Mouse (Mus musculus): Measurements from ENCODE around the gene Hoxb1. TPM values are rescaled to one million over a fixed set of nuclear protein-coding genes. Genes with fewer than 3 reads are reported as not detected.
A peak's percentile ranks its signal among the peaks of the same experiment; 100 is the strongest.

Gene Hoxb1
- polyA plus RNA-seq, 1 experiment from 2014 or later: not detected

DNA sequence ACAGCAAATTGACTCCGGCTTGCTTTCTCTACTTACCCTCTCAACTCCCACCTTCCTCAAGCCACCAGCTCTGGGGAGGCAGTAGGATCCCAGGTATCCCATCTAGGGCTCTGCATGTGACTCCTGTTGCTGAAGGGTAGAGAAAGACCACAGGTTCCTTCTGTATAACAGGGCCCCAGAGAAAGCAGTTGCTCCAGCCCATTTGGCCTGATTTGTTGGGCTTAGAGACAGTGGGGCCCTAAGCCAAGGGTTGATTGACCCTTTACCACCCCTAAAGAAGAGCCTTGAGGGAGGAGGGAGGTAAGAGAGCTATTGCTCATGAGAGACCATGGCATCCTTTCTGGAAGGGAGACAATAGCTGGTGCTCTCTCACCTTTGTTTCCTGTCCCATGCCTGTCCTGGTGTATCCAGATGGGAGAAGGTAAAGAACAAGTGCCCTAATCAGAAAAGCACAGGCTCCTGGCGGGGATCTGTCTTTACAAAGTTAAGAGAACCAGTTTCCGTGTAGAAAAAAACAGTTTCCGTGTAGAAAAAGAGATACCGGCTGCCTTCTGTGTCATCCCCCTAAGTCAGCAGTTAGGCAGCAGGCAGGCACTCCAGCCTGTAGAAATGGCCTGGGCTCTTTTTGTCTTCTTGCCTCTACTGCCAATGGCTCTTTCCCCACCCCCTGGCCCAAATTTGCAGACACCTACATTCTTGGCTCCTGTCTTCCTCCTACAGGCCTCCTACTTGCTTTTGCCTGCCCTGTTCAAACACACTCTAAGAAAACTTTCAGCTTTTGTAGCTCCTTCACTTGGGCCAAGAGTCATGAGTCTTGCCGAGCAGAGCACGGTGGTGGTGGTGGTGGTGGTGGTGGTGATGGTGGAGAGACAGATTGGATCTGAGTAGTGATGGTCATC is 26.3 kb upstream of the Hoxb1 start:
- Histone ChIP-seq H3K36me3 (ENCODE audit: control insufficient read depth, insufficient read depth, low read length) (no peaks in the 10 kb centered on the region), H3K4me2 (ENCODE audit: low read depth, low read length, severe bottlenecking) (no peak overlapping the region), H3K4me1 (replicated peaks; ENCODE audit: control insufficient read depth, insufficient read depth, low read length) (0 out of 2 replicates have a peak, but pooled peaks cover 2% of the 10 kb centered on the region), H3K27ac (ENCODE audit: low read depth, low read length) (no peak overlapping the region), H3K4me3 (ENCODE audit: low read depth, low read length) (no peak overlapping the region), H3K9ac (ENCODE audit: low read length) (no peak overlapping the region), H3K27me3 (ENCODE audit: control insufficient read depth, insufficient read depth, low read length) (peaks cover 97% of the 10 kb centered on the region), H3K9me3 (ENCODE audit: control insufficient read depth, low read length) (no peaks in the 10 kb centered on the region)
- DNase-seq (ENCODE audit: low spot score) (peak; percentile 54), ATAC-seq (replicated peaks; ENCODE audit: low FRiP score) (no peak)
- 9% methylated on average over 7 of the region's 7 CpGs for WGBS

DNA sequence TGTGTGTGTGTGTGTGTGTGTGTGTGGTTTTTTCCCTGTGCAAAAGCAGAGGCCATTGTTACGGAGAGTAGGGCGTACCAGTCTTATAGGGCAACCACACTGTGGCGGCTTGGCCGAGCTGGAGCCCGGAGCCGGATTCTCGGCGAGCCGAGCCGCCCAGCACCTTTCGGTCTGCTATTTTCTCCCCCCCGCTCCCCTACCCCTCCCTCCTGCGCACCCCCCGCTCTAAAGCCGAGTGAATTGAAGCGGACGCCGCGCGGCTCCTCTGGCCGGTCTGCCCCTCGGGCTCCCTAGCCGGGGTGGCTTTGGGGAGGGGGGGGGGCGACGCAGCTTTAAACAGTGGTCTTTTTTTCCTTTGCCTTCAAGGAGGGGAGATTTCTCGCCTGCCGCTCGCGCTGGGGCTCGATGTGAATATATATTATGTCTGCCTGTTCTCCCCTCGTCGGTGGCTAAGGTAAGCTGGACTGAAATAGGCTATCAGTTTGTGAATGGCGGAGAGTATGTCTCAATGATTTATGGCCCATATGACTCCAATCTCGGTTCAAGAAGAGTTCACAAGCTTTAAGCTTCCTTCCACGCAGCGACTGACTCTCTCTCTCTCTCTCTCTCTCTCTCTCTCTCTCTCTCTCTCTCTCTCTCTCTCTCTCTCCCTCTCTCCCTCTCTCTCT is 24.7 kb upstream of the Hoxb1 start:
- 0 out of 2 replicates have a peak, but pooled peaks cover 2% of the 10 kb centered on the region for H3K4me1 ChIP-seq (replicated peaks; ENCODE audit: control insufficient read depth, insufficient read depth, low read length)
- H3K27ac ChIP-seq (ENCODE audit: low read depth, low read length): no peak overlapping the region
- H3K27me3 ChIP-seq (ENCODE audit: control insufficient read depth, insufficient read depth, low read length): peaks cover 97% of the 10 kb centered on the region
- H3K36me3 ChIP-seq (ENCODE audit: control insufficient read depth, insufficient read depth, low read length): no peaks in the 10 kb centered on the region
- no peak overlapping the region for H3K4me2 ChIP-seq (ENCODE audit: low read depth, low read length, severe bottlenecking)
- H3K9ac ChIP-seq (ENCODE audit: low read length): no peak overlapping the region
- H3K9me3 ChIP-seq (ENCODE audit: control insufficient read depth, low read length): no peaks in the 10 kb centered on the region
- WGBS: under 1% methylated on average over 26 of the region's 36 CpGs
- no peak overlapping the region for H3K4me3 ChIP-seq (ENCODE audit: low read depth, low read length)
- peak; percentile 60 for DNase-seq (ENCODE audit: low spot score)
- no peak for ATAC-seq (replicated peaks; ENCODE audit: low FRiP score)

DNA sequence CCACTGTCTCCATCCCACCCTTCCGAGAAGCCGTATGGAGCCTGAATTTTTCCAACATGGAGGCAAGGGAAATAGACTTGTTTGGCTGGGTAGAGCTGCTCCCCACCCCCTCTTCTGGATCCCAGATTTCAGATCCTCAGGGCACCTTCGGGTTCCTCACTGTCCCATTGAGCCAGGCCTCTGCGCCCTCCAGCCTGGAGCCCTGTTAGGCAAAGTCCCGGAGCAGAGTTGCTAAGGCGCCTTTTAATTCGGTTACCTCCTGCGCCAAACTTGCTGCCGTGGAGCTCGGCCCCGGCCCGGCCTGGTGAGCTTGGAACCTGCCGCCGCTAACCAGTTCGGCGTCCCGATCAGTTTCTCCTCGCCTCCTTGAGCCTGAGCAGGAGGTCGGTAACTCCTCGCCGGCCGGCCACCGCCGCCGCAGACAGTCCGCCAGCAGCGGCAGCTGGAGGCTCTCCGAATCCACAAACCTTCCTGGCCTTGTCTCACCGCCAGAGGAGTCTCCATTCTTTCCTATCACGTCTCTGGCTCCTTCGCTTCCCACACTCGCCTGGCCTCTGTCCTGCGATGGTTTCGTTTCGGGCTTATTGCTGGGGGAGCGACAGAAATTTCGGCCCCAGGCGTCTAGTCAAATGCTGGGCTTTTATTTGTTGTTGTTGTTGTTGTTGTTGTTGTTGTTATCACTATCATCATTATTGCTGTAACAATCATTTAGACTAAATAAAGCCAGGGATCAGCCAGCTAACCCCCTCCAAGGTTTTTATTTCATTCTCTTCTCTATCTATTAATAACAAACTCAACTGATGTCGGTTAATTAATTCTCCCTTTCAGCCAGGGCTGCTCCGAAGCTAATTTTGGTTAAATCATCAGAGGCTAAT is 23.6 kb upstream of the Hoxb1 start:
- Histone ChIP-seq H3K4me1 (replicated peaks; ENCODE audit: control insufficient read depth, insufficient read depth, low read length) (0 out of 2 replicates have a peak, but pooled peaks cover 2% of the 10 kb centered on the region), H3K36me3 (ENCODE audit: control insufficient read depth, insufficient read depth, low read length) (no peaks in the 10 kb centered on the region), H3K4me2 (ENCODE audit: low read depth, low read length, severe bottlenecking) (no peak overlapping the region), H3K4me3 (ENCODE audit: low read depth, low read length) (no peak overlapping the region), H3K27ac (ENCODE audit: low read depth, low read length) (no peak overlapping the region), H3K9me3 (ENCODE audit: control insufficient read depth, low read length) (no peaks in the 10 kb centered on the region), H3K9ac (ENCODE audit: low read length) (no peak overlapping the region), H3K27me3 (ENCODE audit: control insufficient read depth, insufficient read depth, low read length) (peaks cover 97% of the 10 kb centered on the region)
- DNase-seq (ENCODE audit: low spot score) (no peak), ATAC-seq (replicated peaks; ENCODE audit: low FRiP score) (no peak)
- under 1% methylated on average over 40 of the region's 40 CpGs for WGBS

DNA sequence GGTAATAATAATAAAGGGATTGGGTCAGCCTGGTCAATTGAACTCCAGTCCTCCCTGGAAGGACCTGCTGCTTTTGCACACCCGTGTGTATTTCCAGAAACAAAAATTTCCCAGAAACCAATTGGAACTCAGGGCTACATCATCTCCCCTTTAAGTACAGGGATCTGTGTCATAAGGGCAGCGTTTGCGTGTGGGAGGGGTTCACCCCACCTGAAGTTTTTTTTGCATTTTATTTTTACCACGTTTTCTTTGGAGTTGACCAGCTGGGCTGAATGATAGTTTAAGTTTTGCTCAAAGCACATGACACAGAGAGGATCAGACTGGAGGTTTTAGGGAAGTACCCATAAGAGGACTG is 23.0 kb upstream of the Hoxb1 start:
- ATAC-seq (replicated peaks; ENCODE audit: low FRiP score): no peak
- H3K27ac ChIP-seq (ENCODE audit: low read depth, low read length): no peak overlapping the region
- no peak overlapping the region for H3K9ac ChIP-seq (ENCODE audit: low read length)
- no peak for DNase-seq (ENCODE audit: low spot score)
- peaks cover 95% of the 10 kb centered on the region for H3K27me3 ChIP-seq (ENCODE audit: control insufficient read depth, insufficient read depth, low read length)
- H3K4me2 ChIP-seq (ENCODE audit: low read depth, low read length, severe bottlenecking): no peak overlapping the region
- H3K4me1 ChIP-seq (replicated peaks; ENCODE audit: control insufficient read depth, insufficient read depth, low read length): 0 out of 2 replicates have a peak, but pooled peaks cover 2% of the 10 kb centered on the region
- 3% methylated on average over 4 of the region's 4 CpGs for WGBS
- no peaks in the 10 kb centered on the region for H3K36me3 ChIP-seq (ENCODE audit: control insufficient read depth, insufficient read depth, low read length)
- no peaks in the 10 kb centered on the region for H3K9me3 ChIP-seq (ENCODE audit: control insufficient read depth, low read length)
- H3K4me3 ChIP-seq (ENCODE audit: low read depth, low read length): no peak overlapping the region

DNA sequence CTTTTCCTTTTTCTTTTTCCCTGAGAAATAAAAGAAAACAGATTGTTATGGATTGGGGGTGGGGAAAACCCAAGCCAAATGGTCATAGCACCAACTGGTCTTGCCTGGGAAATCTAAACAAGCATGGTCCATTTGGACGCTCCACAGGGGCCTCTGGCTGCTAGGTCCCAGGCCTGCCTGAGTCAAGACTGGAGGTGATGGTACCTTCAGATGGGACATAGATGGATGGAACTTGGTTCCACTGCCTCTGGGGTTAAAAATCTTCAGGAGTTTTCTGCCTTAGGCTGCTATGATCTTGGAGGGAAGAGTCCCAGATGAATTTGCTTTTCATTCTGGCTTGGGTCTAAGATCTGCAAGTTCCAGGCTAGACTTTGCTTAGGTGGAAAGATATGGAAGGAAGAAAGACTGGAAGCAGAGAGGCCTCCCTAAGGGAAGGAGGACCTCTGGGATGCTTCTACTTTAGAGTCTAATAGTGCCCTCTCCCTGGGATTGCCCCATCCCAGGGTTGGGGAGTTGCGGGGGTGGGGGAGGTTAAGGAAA is 22.3 kb upstream of the Hoxb1 start:
- peak; percentile 41 for DNase-seq (ENCODE audit: low spot score)
- peaks cover 94% of the 10 kb centered on the region for H3K27me3 ChIP-seq (ENCODE audit: control insufficient read depth, insufficient read depth, low read length)
- no peaks in the 10 kb centered on the region for H3K36me3 ChIP-seq (ENCODE audit: control insufficient read depth, insufficient read depth, low read length)
- no peak overlapping the region for H3K27ac ChIP-seq (ENCODE audit: low read depth, low read length)
- H3K9me3 ChIP-seq (ENCODE audit: control insufficient read depth, low read length): no peaks in the 10 kb centered on the region
- no peak overlapping the region for H3K4me2 ChIP-seq (ENCODE audit: low read depth, low read length, severe bottlenecking)
- WGBS: 4% methylated on average over 2 of the region's 2 CpGs
- H3K4me1 ChIP-seq (replicated peaks; ENCODE audit: control insufficient read depth, insufficient read depth, low read length): 0 out of 2 replicates have a peak, but pooled peaks cover 2% of the 10 kb centered on the region
- H3K9ac ChIP-seq (ENCODE audit: low read length): no peak overlapping the region
- H3K4me3 ChIP-seq (ENCODE audit: low read depth, low read length): no peak overlapping the region
- no peak for ATAC-seq (replicated peaks; ENCODE audit: low FRiP score)

DNA sequence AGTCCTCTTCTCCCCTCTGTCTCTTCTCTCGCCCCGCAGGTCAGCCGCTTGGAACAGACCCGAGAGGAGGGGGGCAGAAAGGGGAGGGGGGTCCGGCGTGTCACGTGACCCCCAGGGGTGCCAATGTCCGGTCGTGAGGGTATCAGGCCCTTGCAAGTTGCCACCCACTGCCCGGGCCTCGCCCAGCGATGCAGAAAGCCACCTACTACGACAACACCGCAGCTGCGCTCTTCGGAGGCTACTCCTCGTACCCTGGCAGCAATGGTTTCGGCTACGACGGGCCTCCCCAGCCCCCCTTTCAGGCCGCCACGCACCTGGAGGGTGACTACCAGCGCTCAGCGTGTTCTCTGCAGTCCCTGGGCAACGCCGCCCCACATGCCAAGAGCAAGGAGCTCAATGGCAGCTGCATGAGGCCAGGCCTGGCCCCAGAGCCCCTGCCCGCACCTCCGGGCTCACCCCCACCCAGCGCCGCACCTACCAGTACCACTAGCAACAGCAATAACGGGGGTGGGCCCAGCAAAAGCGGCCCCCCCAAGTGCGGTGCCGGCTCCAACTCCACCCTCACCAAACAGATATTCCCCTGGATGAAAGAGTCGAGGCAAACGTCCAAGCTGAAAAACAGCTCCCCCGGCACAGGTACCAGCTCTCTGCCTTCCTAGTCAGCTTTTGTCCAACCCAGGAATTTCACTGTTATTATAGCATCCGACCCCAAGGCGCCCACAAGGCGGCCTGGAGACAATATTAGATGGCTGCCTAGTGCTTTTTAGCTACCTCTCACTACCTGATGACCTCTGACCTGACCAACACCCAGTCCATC is 21.3 kb upstream of the Hoxb1 start:
- H3K4me3 ChIP-seq (ENCODE audit: low read depth, low read length): no peak overlapping the region
- no peak overlapping the region for H3K4me2 ChIP-seq (ENCODE audit: low read depth, low read length, severe bottlenecking)
- H3K27me3 ChIP-seq (ENCODE audit: control insufficient read depth, insufficient read depth, low read length): peaks cover 94% of the 10 kb centered on the region
- H3K36me3 ChIP-seq (ENCODE audit: control insufficient read depth, insufficient read depth, low read length): no peaks in the 10 kb centered on the region
- H3K9me3 ChIP-seq (ENCODE audit: control insufficient read depth, low read length): no peaks in the 10 kb centered on the region
- 0 out of 2 replicates have a peak, but pooled peaks cover 2% of the 10 kb centered on the region for H3K4me1 ChIP-seq (replicated peaks; ENCODE audit: control insufficient read depth, insufficient read depth, low read length)
- H3K9ac ChIP-seq (ENCODE audit: low read length): no peak overlapping the region
- no peak for ATAC-seq (replicated peaks; ENCODE audit: low FRiP score)
- peak; percentile 59 for DNase-seq (ENCODE audit: low spot score)
- under 1% methylated on average over 39 of the region's 40 CpGs for WGBS
- H3K27ac ChIP-seq (ENCODE audit: low read depth, low read length): no peak overlapping the region

DNA sequence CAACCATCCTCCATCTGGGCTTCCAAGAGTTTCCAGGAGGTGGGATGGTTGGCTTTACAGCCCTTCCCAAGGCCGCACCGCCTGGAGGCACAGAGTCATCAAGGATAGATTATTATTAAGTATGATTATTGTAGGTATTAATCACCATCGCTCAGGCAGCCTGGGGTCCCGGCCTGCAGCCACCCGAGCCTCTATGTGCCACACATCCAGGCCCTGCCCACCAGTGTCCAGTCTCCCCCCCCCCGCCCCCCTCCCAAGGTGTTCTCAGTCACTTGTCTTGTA is 20.7 kb upstream of the Hoxb1 start:
- ATAC-seq (replicated peaks; ENCODE audit: low FRiP score): no peak
- H3K4me2 ChIP-seq (ENCODE audit: low read depth, low read length, severe bottlenecking): no peak overlapping the region
- no peak overlapping the region for H3K9ac ChIP-seq (ENCODE audit: low read length)
- no peak overlapping the region for H3K27ac ChIP-seq (ENCODE audit: low read depth, low read length)
- H3K4me3 ChIP-seq (ENCODE audit: low read depth, low read length): no peak overlapping the region
- 2% methylated on average over 6 of the region's 6 CpGs for WGBS
- peaks cover 94% of the 10 kb centered on the region for H3K27me3 ChIP-seq (ENCODE audit: control insufficient read depth, insufficient read depth, low read length)
- no peaks in the 10 kb centered on the region for H3K9me3 ChIP-seq (ENCODE audit: control insufficient read depth, low read length)
- H3K36me3 ChIP-seq (ENCODE audit: control insufficient read depth, insufficient read depth, low read length): no peaks in the 10 kb centered on the region
- 0 out of 2 replicates have a peak, but pooled peaks cover 2% of the 10 kb centered on the region for H3K4me1 ChIP-seq (replicated peaks; ENCODE audit: control insufficient read depth, insufficient read depth, low read length)
- no peak for DNase-seq (ENCODE audit: low spot score)

All from forebrain, embryonic 11.5 days (tissue).